Mouse (Mus musculus): ENCODE measurements around the gene Syt3. TPM values are rescaled to one million over a fixed set of nuclear protein-coding genes. Genes with fewer than 3 reads are reported as not detected.
A peak's percentile ranks its signal among the peaks of the same experiment; 100 is the strongest.

The Syt3 gene
- polyA plus RNA-seq, 1 experiment from 2014 or later: 0.03 TPM

- no peaks in the 10 kb centered on the region for H3K9me3 ChIP-seq (replicated peaks)
- no peak overlapping the region for H3K9ac ChIP-seq
- H3K4me2 ChIP-seq: peak overlapping the region; percentile 81
- H3K4me3 ChIP-seq (replicated peaks): peak overlapping the region; percentile 54
- H3K4me1 ChIP-seq (replicated peaks): peaks cover 18% of the 10 kb centered on the region
- peaks cover 92% of the 10 kb centered on the region for H3K27me3 ChIP-seq
- WGBS (ENCODE audit: insufficient replicate concordance): 4% methylated on average over 22 of the region's 26 CpGs
- ATAC-seq (ENCODE audit: low read depth) (no peak), DNase-seq (no peak)
- H3K27ac ChIP-seq: no peak overlapping the region
- no peaks in the 10 kb centered on the region for H3K36me3 ChIP-seq
Measured at GRCm38 (mm10) chr7:44358886-44359654, 24.8 kb upstream of the Syt3 start.

GRCm38 (mm10) chr7:44359908-44360672, 23.8 kb upstream of the Syt3 start:
- DNase-seq (peak; percentile 80), ATAC-seq (ENCODE audit: low read depth) (peak; percentile 73)
- H3K9me3 ChIP-seq (replicated peaks): no peaks in the 10 kb centered on the region
- H3K4me1 ChIP-seq (replicated peaks): peaks cover 18% of the 10 kb centered on the region
- no peak overlapping the region for H3K27ac ChIP-seq
- H3K4me2 ChIP-seq: peak overlapping the region; percentile 81
- H3K4me3 ChIP-seq (replicated peaks): peak overlapping the region; percentile 54
- WGBS (ENCODE audit: insufficient replicate concordance): under 1% methylated on average over 54 of the region's 54 CpGs
- peaks cover 90% of the 10 kb centered on the region for H3K27me3 ChIP-seq
- H3K36me3 ChIP-seq: no peaks in the 10 kb centered on the region
- H3K9ac ChIP-seq: peak overlapping the region; percentile 45

GRCm38 (mm10) chr7:44360792-44361301, 23.1 kb upstream of the Syt3 start:
- DNase-seq (no peak), ATAC-seq (ENCODE audit: low read depth) (no peak)
- Histone ChIP-seq H3K27ac (no peak overlapping the region), H3K9ac (no peak overlapping the region), H3K4me2 (peak overlapping the region; percentile 81), H3K4me3 (replicated peaks) (peak overlapping the region; percentile 54), H3K36me3 (no peaks in the 10 kb centered on the region), H3K9me3 (replicated peaks) (no peaks in the 10 kb centered on the region), H3K27me3 (peaks cover 82% of the 10 kb centered on the region), H3K4me1 (replicated peaks) (peaks cover 18% of the 10 kb centered on the region)
- WGBS (ENCODE audit: insufficient replicate concordance): 15% methylated on average over 21 of the region's 21 CpGs

- H3K27me3 ChIP-seq: peaks cover 3% of the 10 kb centered on the region; the same call in 1 of the 2 replicates
- DNase-seq (no peak), ATAC-seq (ENCODE audit: low read depth) (no peak)
- no peak overlapping the region for H3K4me3 ChIP-seq (replicated peaks)
- 75% methylated on average over 8 of the region's 8 CpGs for WGBS (ENCODE audit: insufficient replicate concordance)
- H3K9ac ChIP-seq: no peak overlapping the region
- H3K36me3 ChIP-seq: no peaks in the 10 kb centered on the region
- H3K27ac ChIP-seq: no peak overlapping the region
- no peaks in the 10 kb centered on the region for H3K9me3 ChIP-seq (replicated peaks)
- H3K4me1 ChIP-seq (replicated peaks): peaks cover 25% of the 10 kb centered on the region
- H3K4me2 ChIP-seq: no peak overlapping the region
Measured at GRCm38 (mm10) chr7:44372678-44373077, 11.2 kb upstream of the Syt3 start.

- DNase-seq (no peak), ATAC-seq (ENCODE audit: low read depth) (peak; percentile 7; the same call in 1 of the 2 replicates)
- Histone ChIP-seq H3K27me3 (peaks cover 3% of the 10 kb centered on the region; the same call in 1 of the 2 replicates), H3K4me2 (peak overlapping the region; percentile 82), H3K4me1 (replicated peaks) (peaks cover 25% of the 10 kb centered on the region), H3K9me3 (replicated peaks) (no peaks in the 10 kb centered on the region), H3K36me3 (no peaks in the 10 kb centered on the region), H3K4me3 (replicated peaks) (peak overlapping the region; percentile 65), H3K27ac (no peak overlapping the region), H3K9ac (peak overlapping the region; percentile 44)
- WGBS (ENCODE audit: insufficient replicate concordance): 10% methylated on average over 7 of the region's 7 CpGs
Measured at GRCm38 (mm10) chr7:44373460-44373859, 10.4 kb upstream of the Syt3 start.

- ATAC-seq (ENCODE audit: low read depth) (peak; percentile 85), DNase-seq (peak; percentile 67)
- WGBS (ENCODE audit: insufficient replicate concordance): under 1% methylated on average over 19 of the region's 19 CpGs
- Histone ChIP-seq H3K4me3 (replicated peaks) (peak overlapping the region; percentile 65), H3K27ac (peak overlapping the region; percentile 25; the same call in 1 of the 2 replicates), H3K4me2 (peak overlapping the region; percentile 82), H3K27me3 (peaks cover 3% of the 10 kb centered on the region; the same call in 1 of the 2 replicates), H3K9me3 (replicated peaks) (no peaks in the 10 kb centered on the region), H3K9ac (peak overlapping the region; percentile 66), H3K36me3 (no peaks in the 10 kb centered on the region), H3K4me1 (replicated peaks) (peaks cover 25% of the 10 kb centered on the region)
Measured at GRCm38 (mm10) chr7:44373889-44374652, 9.8 kb upstream of the Syt3 start.

GRCm38 (mm10) chr7:44374756-44375155, 9.1 kb upstream of the Syt3 start:
- ATAC-seq (ENCODE audit: low read depth) (no peak), DNase-seq (no peak)
- Histone ChIP-seq H3K9me3 (replicated peaks) (no peaks in the 10 kb centered on the region), H3K27me3 (peaks cover 6% of the 10 kb centered on the region; the same call in 1 of the 2 replicates), H3K4me2 (peak overlapping the region; percentile 82), H3K4me1 (replicated peaks) (peaks cover 25% of the 10 kb centered on the region), H3K27ac (no peak overlapping the region), H3K9ac (peak overlapping the region; percentile 66), H3K4me3 (replicated peaks) (peak overlapping the region; percentile 65), H3K36me3 (no peaks in the 10 kb centered on the region)
- 6% methylated on average over 5 of the region's 5 CpGs for whole genome bisulfite sequencing (ENCODE audit: insufficient replicate concordance)

GRCm38 (mm10) chr7:44375207-44375606, 8.7 kb upstream of the Syt3 start:
- Histone ChIP-seq H3K4me1 (replicated peaks) (peaks cover 25% of the 10 kb centered on the region), H3K4me3 (replicated peaks) (0 out of 2 replicates have a peak overlapping the region, but pooled peaks have one; percentile 65), H3K4me2 (peak overlapping the region; percentile 82), H3K9ac (peak overlapping the region; percentile 66; the same call in 1 of the 2 replicates), H3K36me3 (no peaks in the 10 kb centered on the region), H3K27ac (no peak overlapping the region), H3K27me3 (peaks cover 7% of the 10 kb centered on the region; the same call in 1 of the 2 replicates), H3K9me3 (replicated peaks) (no peaks in the 10 kb centered on the region)
- no peak for ATAC-seq (ENCODE audit: low read depth)
- WGBS (ENCODE audit: insufficient replicate concordance): 28% methylated on average over 10 of the region's 10 CpGs
- no peak for DNase-seq

GRCm38 (mm10) chr7:44375793-44376192, 8.1 kb upstream of the Syt3 start:
- 61% methylated on average over 3 of the region's 3 CpGs for WGBS (ENCODE audit: insufficient replicate concordance)
- DNase-seq (no peak), ATAC-seq (ENCODE audit: low read depth) (no peak)
- no peak overlapping the region for H3K4me2 ChIP-seq
- H3K4me1 ChIP-seq (replicated peaks): peaks cover 25% of the 10 kb centered on the region
- no peak overlapping the region for H3K9ac ChIP-seq
- H3K9me3 ChIP-seq (replicated peaks): no peaks in the 10 kb centered on the region
- H3K36me3 ChIP-seq: no peaks in the 10 kb centered on the region
- no peak overlapping the region for H3K27ac ChIP-seq
- peaks cover 10% of the 10 kb centered on the region; the same call in 1 of the 2 replicates for H3K27me3 ChIP-seq
- no peak overlapping the region for H3K4me3 ChIP-seq (replicated peaks)

GRCm38 (mm10) chr7:44378290-44378689, 5.6 kb upstream of the Syt3 start:
- H3K27me3 ChIP-seq: peaks cover 22% of the 10 kb centered on the region
- no peak overlapping the region for H3K4me2 ChIP-seq
- H3K27ac ChIP-seq: no peak overlapping the region
- ATAC-seq (ENCODE audit: low read depth) (no peak), DNase-seq (no peak)
- H3K36me3 ChIP-seq: no peaks in the 10 kb centered on the region
- 31% methylated on average over 4 of the region's 4 CpGs for WGBS (ENCODE audit: insufficient replicate concordance)
- no peak overlapping the region for H3K4me3 ChIP-seq (replicated peaks)
- peaks cover 17% of the 10 kb centered on the region for H3K4me1 ChIP-seq (replicated peaks)
- no peak overlapping the region for H3K9ac ChIP-seq
- H3K9me3 ChIP-seq (replicated peaks): no peaks in the 10 kb centered on the region

All from liver, embryonic 13.5 days (tissue).